Mouse (Mus musculus) kidney, postnatal 36 days (tissue): ENCODE measurements around the gene Dpagt1.
"Not testable (repeated sequence)": the region's sequence is repeated elsewhere in the genome, so short reads cannot be mapped to it uniquely, and the experiment has no call there.

ENCODE experiments used
- DNase-seq, 2 experiments: peaks; one replicate each; pipeline ENCODE4 v3.0.0; 2021 to 2022; ENCODE audit warnings: mixed read lengths in 2 of 2

The Dpagt1 gene

DNA sequence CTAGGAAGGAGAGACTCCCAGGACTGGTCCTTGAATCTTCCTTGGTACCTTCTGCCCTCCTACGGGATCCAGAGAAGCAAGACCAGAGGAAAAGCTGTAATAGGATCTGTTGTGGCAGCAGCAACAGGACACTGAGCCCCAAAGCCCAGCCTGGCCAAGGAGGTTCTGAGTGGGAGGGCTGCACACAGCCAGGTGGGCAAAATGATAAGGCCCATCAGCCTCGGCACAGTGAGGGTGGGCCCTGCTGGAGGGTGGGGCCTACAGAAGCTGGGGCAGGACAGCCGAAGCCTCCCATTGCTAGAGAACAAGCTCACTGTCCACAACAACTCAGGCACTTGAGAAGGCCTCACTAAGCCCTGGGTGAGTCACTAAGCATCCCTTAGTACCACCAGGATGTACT, 16.4 kb downstream of the Dpagt1 start:
- DNase-seq, result no peak

DNA sequence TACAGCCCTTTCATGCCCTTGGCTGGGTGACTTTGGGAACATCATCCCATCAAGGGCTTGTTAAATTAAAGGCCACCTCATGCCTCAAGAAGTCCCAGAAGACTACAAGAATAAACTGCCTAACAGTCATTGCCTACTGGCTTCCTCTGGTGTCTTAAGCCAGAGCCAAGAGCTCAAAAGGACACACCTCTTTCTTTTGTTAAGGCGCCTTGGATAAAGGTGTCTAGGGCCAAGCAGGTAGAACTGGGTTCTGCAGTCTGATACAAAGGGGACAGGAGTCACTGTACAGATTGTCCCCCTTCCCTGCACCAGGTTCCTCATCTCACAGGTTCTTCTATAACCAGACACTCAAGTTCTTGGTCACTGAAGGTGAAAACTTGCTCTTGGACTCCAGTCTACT, 16.8 kb downstream of the Dpagt1 start:
- no peak for DNase-seq

DNA sequence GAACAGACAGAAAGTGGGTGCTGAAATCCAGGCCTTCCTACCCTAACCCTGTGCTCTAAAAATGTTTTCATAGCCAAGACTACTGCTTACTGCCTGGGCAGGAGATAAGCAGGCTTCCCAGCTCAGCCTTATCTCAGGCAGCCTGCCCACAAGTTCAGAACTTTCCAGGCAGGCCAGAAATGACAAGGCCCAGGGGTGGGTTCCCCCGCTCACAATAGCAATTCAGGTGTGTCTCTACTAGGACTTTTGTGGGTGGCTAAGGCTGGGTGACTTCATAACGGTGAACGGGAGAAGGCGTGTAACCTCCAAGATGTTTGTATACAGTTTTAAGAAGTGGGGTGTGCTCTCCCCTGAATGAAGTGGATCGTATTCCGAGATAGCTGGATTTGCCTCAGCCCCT, 17.5 kb downstream of the Dpagt1 start:
- peak in 1 of 2 experiments; percentile 16 for DNase-seq

DNA sequence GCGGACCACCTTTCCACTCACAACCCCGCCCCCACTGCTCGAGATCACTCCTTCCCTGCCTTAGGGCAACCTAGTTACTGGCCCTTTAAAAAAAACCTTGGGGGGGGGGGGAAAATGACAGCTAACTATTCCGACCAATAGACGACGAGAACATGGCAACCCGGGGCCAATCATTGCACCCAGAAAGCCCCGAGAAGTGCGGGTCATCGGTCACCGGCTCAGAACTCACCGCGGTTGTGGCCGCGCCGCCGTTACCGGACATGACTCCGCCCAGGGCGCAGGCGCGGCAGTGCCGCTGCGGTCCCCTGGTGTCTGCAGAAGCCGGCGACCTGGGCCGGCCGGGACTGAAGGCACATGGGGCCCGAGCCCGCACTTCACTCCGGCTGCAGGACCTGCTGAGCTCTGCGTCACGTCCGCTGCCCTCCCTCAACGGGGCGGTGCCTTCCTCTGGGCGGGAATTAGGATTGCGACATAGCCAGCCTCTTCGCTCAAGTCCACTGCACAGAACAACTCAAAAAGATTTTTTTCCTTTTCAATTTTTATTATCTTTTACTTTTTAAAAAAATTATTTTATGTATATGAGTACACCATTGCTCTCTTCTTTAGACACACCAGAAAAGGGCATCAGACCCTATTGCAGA, 18.1 kb downstream of the Dpagt1 start, which contains the start of gene Hmbs:
Hmbs (minus strand) TSS at position 448 of the 641 bp plus-strand sequence.
- DNase-seq, result peak; percentile 95

DNA sequence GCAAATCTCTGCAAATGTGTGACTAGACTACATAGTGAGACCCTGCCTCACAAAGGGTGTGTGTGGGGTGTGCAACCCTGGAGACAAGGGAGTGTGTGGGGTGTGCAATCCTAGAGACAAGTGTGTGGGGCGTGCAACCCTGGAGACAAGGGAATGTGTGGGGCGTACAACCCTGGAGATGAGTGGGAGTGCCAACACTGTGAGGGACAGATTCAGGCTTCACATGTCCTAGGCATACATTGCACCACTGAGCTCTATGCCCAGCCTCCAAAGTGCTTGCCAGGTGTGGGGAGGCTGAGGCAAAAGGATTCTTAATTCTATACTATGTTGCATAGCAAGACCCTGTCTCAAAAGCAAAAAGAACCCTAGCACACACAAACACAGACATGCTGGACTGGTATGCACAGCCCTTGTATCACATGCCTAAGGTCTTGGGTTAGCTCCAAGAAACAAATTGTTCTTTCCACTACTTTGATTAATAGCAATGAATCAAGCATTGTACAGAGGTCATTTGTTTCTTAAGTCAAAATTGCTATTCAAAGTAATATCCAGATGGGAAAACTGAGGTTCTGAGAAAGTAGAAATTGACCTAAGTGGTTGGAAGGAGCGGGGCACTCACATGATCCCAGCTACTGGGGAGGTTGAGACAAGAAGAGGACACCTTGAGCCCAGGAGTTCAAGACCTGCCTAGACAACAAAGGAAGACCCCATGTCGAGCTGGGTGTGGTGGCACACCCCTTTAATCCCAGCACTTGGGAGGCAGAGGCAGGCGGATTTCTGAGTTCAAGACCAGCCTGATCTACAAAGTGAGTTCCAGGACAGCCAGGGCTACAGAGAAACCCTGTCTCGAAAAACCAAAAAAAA, 20.0 kb downstream of the Dpagt1 start:
- DNase-seq, result peak in 1 of 2 experiments; percentile 25

DNA sequence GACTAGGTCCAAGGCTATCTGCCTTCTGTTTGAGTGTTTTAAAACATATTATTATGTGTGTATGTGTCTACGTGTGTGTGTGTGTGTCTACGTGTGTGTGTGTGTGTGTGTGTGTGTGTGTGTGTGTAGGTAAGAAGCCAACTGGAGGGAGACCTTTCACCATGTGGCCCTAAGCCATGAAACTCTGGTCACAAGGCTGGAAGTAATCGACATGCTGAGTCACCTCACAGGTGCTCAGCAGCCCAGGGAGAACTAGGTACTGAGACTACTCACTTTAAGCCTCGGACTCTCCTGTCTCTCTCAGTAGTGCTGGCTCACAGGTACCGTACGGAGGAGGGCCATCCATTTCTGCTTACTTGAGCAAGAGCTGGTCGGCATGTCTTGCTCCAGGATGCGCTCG, 21.3 kb downstream of the Dpagt1 start:
- peak in 1 of 2 experiments; percentile 32 for DNase-seq

DNA sequence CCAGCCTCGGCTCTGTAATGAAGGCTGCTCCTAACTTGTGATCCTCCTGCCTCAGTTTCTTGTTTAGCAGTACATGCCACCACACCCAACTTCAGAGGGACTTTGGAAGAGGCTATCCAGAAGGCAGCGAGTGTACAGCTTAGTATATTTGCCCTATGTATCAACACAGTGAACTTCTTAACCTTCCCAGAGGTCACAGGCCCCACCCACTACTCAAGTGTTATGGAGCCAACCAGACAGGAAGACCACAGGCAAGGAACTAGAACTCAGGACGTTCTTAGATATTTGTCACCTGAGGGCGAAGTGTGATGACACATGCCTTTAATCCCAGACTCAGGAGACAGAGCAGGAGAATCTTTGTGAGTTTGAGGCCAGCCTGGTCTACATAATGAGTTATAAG, 21.8 kb downstream of the Dpagt1 start:
- DNase-seq, result no peak

DNA sequence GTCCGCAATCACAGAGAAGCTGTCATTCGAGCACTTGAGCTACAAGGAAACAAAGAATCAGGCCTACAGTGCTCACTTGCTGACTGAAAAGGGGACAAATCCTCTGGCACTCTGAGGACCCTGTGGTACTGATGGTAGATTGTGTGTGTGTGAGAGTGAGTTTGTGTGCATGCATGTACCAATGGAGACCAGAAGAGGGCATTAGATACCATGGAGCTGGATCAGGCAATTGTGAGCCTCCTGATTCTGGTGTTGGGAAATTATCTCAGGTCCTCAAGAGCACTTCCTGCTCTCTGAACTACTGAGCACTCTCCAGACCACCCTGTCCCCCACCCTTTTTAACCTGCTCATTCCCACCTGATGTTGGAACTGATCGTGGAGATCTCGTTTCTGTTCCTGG, 22.7 kb downstream of the Dpagt1 start:
- DNase-seq, result no peak

DNA sequence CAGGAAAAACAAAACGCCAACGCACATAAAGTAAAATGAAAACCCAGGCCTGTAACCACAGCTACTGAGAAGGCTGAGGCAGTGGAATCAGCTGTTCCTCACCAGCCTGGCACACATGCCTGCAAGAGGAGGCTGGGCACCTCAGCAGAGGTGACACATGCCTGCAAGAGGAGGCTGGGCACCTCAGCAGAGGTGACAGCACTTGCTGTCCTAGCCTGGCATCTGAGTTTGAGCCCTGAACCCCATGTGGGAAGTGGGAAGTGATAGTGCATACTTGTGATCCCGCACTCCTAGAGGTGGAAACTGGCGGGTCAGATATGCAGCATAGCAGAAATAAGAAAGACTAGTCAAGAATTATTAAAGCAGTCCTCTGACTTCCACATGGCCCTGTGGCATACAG, 25.6 kb downstream of the Dpagt1 start:
- DNase-seq, result no peak

DNA sequence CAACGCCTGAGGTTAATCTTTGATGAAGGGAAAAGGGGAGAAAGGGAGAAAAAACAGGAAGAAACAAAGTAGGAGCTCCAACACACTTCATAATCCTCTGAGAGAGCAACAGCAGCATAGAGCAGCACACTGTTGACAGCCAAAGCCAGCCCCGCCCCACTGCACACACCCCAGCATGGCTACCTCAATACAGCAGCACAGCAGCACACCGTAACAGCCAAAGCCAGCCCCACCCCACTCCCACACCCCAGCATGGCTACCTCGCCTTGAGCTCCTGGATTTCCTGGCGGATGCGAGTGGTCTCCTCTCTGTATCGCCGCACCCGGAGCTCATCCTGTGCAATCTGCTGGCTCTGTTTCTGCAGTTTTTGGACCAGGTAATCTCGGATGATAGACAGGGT, 26.5 kb downstream of the Dpagt1 start:
- no peak for DNase-seq

DNA sequence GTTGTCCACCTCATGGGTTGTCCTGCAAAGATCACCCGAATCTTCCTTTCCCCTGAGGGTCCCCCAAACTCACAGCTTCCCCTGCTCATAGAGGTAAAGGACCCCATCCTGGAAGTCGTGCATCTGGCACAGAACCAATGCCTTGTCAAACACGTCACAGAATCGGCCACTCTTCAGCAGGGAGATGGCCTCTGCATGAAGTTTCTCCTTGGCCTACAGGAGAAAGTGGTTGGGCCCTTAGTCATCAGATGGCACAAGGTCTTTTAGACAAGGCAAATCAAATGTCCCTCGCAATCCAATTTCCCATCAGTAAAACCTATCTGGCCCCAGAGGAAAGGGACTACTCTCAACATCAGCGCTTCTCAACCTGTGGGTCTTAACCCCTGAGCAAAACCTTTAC, 27.3 kb downstream of the Dpagt1 start:
- no peak for DNase-seq

DNA sequence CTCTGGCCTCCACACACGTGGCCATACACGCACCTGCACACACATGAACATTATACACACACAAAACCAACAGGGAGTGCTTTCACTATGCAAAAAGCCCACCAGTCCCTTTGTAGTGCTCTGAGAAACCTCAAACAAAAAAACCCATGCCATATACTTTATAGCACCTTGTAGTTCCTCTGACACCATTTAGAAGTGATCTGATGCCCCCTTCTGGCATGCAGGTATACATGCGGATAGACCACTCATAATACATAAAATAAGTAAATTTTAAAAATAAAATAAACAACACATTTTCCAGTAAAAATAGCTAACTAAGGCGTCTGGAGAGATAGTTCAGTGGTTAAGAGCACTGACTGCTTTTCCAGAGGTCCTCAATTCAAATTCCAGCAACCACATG, 31.4 kb downstream of the Dpagt1 start:
- peak in 1 of 2 experiments; percentile 23 for DNase-seq

DNA sequence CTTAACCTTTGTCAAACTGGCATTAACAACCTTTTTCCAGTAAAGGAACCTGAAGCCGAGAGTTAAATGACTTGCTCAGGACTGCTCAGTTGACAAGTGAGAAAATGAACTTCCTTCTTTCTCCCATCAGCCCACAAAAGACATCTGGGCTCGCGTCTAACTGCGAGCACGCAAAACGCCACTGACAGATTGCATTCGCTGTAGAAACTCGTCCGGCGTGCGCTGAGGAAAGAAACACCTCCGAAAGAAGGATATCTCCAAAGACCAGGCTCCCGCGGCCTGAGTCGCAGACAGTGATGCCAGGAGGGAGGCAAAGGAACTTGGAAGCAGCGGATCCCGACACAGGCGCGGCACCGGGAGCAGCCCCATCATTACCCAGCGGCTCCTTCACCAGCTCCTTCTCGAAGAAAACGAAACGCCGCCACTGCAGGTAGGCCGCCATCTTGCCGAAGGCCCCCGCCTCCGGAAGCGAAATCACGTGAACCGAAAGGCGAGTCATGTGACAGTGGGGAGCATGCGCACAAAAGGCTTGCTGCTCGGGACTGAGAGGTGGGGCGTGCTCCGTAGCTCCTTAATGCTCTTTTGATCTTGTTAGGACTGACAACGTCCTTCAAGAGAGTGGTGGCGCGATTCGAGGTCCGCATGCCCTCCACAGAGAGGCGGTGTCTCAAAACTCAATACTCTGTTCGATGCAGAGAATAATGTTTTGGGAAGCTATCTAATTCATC, 35.5 kb downstream of the Dpagt1 start, which contains the start of gene Vps11:
Vps11 (minus strand) TSS at position 481 of the 728 bp plus-strand sequence.
- DNase-seq, result peak; percentile 95 to 97

DNA sequence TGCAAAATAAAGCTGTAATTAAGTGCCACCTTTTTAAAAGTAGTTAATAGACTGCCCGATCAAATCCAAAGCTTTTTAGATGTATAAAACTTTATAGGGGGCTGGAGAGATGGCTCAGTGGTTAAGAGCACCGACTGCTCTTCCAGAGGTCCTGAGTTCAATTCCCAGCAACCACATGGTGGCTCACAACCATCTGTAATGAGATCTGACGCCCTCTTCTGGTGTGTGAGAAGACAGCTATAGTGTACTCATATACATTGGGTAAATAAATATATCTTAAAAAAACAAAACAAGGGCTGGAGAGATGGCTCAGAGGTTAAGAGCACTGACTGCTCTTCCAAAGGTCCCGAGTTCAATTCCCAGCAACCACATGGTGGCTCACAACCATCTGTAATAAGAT, 36.1 kb downstream of the Dpagt1 start:
- DNase-seq, result not testable (repeated sequence)

DNA sequence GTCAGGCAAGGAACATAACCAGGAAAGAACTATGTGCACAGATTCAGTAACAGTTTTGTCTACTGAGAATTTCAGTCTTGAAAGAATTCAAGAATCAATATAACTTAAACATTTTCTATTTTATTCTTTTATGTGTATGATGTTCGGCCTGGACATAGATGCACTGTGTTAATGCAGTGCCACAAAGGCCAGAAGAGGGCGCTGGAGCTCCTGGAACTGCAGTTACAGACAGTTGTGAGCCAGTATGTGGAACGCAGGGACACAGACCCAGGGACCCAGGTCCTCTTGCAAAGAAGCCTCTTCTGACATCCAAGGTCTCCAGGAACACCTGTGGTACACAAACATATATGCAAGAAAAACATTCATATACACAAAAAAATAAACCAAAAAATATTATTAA, 38.7 kb downstream of the Dpagt1 start:
- peak; percentile 38 to 77 for DNase-seq

DNA sequence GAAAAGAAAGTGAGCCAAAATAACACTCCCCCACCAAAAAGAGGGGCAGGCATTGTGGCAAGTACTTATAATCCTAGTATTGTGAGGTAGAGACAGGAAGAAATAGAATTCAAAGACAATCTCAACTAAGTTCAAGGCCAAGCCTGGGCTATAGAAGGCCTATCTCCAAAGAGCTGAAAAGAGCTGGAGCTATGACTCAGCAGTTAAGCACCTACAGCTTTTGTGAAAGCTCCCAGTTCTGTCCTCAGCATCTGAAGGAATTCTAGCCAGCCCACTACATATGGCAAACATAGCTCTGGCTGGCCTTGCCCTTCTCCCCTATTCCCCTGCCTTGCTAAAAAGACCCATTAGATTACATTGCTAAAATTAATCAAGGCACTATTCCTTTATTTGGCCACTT, 47.6 kb downstream of the Dpagt1 start:
- DNase-seq, result no peak

DNA sequence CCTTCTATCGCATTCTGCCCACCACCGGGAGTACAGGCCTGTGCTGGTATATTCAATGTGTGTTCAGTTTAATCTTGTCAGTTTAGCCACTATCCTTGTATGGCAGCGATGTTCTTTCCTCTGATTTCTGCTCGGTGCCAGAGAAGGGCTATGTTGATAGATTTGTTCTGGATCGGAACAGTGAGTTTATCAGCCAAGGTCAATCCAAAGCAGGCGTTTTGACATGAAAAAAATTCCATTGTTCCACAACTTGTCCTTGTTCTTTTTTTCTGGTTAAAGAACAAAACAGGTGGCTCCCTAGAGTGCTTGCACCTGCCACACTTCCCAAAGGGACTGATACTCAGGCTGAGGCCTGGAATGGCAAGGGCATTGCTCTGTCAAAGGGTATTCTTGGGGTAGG, 50.3 kb downstream of the Dpagt1 start:
- DNase-seq, result no peak

DNA sequence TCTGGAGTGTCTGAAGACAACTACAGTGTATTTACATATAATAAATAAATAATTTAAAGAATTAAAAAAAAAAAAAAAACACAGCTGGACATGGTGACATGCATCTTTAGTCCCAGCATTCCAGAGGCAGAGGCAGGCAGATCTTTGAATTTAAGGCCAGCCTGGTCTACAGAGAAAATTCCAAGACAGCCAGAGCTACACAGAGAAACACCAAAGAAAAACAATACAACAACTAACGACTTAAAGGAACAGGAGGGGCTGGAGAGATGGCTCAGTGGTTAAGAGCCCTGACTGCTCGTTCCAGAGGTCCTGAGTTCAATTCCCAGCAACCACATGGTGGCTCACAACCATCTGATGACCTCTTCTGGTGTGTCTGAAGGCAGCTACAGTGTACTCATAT, 51.5 kb downstream of the Dpagt1 start:
- DNase-seq, result not testable (repeated sequence)

DNA sequence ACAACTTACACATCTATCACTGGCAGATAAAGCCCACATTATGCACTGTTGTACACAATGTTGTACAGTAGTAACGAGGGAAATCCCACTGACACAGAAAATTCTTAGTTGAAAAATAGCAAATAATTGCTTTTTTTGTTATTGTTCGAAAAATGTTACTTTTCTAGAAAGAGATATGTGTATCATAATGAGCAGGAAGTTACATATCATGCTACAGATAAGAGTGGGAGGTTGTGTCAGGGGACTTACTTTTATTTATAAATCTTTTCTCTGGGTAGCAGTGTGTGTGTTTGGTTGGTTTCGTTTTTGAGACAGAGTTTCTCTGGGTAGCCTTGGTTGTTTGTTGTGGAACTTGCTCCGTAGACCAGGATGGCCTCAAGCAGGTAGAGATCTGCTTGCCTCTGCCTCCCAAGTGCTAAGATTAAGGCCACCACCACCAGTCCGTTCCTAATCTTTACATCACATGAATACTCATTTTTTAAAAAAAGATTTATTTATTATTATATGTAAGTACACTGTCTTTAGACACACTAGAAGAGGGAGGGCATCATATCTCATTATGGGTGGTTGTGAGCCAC, 52.4 kb downstream of the Dpagt1 start:
- DNase-seq, result no peak

DNA sequence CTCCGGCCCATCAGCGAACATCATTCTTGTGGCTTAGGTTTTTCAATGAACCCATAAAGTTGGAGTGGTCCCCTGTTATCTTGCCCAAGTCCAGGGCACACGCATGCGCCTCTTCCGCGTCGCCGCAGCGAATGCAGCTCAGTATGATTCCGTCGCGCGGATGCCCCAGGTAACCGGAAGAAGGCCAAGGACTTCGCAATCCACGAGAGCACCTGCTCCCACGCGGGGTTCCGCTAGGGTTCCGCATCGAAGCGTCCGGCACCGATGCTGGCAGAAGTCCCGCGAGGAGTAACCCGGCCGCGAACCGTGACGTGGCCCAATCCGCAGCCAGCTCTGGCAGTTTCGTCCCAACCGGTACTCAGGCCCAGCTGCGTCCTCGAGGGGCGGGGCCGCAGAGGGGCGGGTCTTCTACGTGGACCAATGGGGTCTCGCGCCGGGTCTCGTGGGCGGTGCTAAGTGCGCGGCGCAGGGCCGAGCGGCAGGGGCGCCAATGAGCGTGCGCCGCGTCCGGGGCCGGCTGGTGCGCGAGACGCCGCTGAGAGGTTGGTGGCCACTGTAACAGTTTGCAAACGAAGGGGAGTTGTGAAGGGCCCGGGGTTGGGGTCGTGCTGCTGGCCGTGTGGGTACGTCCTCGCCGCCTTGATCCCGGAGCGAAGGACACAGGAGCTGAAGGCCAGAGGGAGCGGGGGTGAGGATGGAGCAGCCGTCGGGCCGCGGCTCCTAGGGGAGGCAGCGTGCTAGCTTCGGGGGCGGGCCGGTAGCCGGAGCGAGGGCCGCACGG, 53.4 kb downstream of the Dpagt1 start, which contains the start of gene Hyou1:
Hyou1 (plus strand) TSS at position 437 of the 781 bp plus-strand sequence.
- DNase-seq, result peak; percentile 99

DNA sequence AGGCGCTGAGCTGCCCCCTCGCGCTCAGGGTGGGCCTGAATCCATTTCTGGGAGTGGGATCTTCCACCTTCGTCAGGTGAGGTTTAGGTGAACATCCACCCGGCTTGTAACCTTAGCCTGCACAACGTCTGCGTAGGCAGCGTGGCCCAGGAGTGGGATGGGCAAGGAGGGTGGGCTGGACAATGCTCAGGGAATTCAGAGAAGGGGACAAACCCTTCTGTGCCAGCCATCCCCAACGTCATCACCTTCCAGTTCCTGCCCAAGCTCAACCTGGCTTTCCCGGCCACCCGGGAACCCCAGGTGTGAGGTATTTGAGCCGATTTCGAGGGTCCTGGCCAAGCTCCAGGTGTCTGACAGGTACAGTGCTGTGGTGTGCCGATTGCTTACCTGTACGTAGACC, 54.0 kb downstream of the Dpagt1 start:
- no peak for DNase-seq
